Mouse (Mus musculus): ENCODE measurements at regions not wholly inside any gene's neighbourhood (a gene's known extent, or its start where the extent isn't known, plus 50 kb on each side); places are given as distances from the start of the nearest gene placed in this dataset.
A peak's percentile ranks its signal among the peaks of the same experiment; 100 is the strongest.

GRCm38 (mm10) chr14:67599734-67600133, 1590.7 kb upstream of the Gulo start:
- H3K27me3 ChIP-seq (ENCODE audit: control insufficient read depth, insufficient read depth, low read length) = no peaks in the 10 kb centered on the region
- intact Hi-C loops (cut with DNase I) = loop anchor here (2.0 to 5.0 kb wide), 3 partner anchors 232 to 389 kb away; no protein-coding TSS in a partner anchor
- 0 out of 2 replicates have a peak, but pooled peaks have one; percentile 40 for TF ChIP-seq EP300 (IDR thresholded peaks at IDR 0.05; ENCODE audit: insufficient read depth, low read depth, low read length)
- TF ChIP-seq CTCF (IDR thresholded peaks at IDR 0.05) = peak; percentile 88
- no peak for TF ChIP-seq POLR2A (IDR thresholded peaks at IDR 0.05; ENCODE audit: insufficient read depth, low read depth, low read length)
- H3K27ac ChIP-seq = no peak overlapping the region
- H3K4me3 ChIP-seq = no peak overlapping the region
- DNase-seq = no peak
- no peak overlapping the region for H3K9ac ChIP-seq (ENCODE audit: low read depth, low read length)
- 13% methylated on average over 4 of the region's 4 CpGs for WGBS
- H3K36me3 ChIP-seq (ENCODE audit: control insufficient read depth, insufficient read depth, low read length) = no peaks in the 10 kb centered on the region
- no peaks in the 10 kb centered on the region for H3K79me2 ChIP-seq (replicated peaks; ENCODE audit: control insufficient read depth, insufficient read depth, low read length)
- H3K4me1 ChIP-seq (ENCODE audit: control insufficient read depth, insufficient read depth, low read length) = no peaks in the 10 kb centered on the region; the same call in 1 of the 2 replicates

GRCm38 (mm10) chr14:67588627-67589026, 1579.6 kb upstream of the Gulo start:
- no peak for TF ChIP-seq POLR2A (IDR thresholded peaks at IDR 0.05; ENCODE audit: insufficient read depth, low read depth, low read length)
- no peak for TF ChIP-seq EP300 (IDR thresholded peaks at IDR 0.05; ENCODE audit: insufficient read depth, low read depth, low read length)
- no peak for TF ChIP-seq CTCF (IDR thresholded peaks at IDR 0.05)
- H3K36me3 ChIP-seq (ENCODE audit: control insufficient read depth, insufficient read depth, low read length) = no peaks in the 10 kb centered on the region
- H3K4me3 ChIP-seq = no peak overlapping the region
- 70% methylated on average over 11 of the region's 11 CpGs for WGBS
- intact Hi-C loops (cut with DNase I) = no loop called here
- H3K27ac ChIP-seq = no peak overlapping the region
- H3K9ac ChIP-seq (ENCODE audit: low read depth, low read length) = no peak overlapping the region
- no peaks in the 10 kb centered on the region for H3K27me3 ChIP-seq (ENCODE audit: control insufficient read depth, insufficient read depth, low read length)
- no peaks in the 10 kb centered on the region for H3K79me2 ChIP-seq (replicated peaks; ENCODE audit: control insufficient read depth, insufficient read depth, low read length)
- DNase-seq = no peak
- H3K4me1 ChIP-seq (ENCODE audit: control insufficient read depth, insufficient read depth, low read length) = no peaks in the 10 kb centered on the region

GRCm38 (mm10) chr14:67584456-67585048, 1575.5 kb upstream of the Gulo start:
- Histone ChIP-seq H3K36me3 (ENCODE audit: control insufficient read depth, insufficient read depth, low read length) (no peaks in the 10 kb centered on the region), H3K27ac (no peak overlapping the region), H3K79me2 (replicated peaks; ENCODE audit: control insufficient read depth, insufficient read depth, low read length) (no peaks in the 10 kb centered on the region), H3K4me1 (ENCODE audit: control insufficient read depth, insufficient read depth, low read length) (peaks cover 1% of the 10 kb centered on the region; the same call in 1 of the 2 replicates), H3K27me3 (ENCODE audit: control insufficient read depth, insufficient read depth, low read length) (no peaks in the 10 kb centered on the region), H3K9ac (ENCODE audit: low read depth, low read length) (no peak overlapping the region), H3K4me3 (no peak overlapping the region)
- TF ChIP-seq POLR2A (IDR thresholded peaks at IDR 0.05; ENCODE audit: insufficient read depth, low read depth, low read length) (no peak), CTCF (IDR thresholded peaks at IDR 0.05) (peak; percentile 47), EP300 (IDR thresholded peaks at IDR 0.05; ENCODE audit: insufficient read depth, low read depth, low read length) (no peak)
- DNase-seq = no peak
- intact Hi-C loops (cut with DNase I) = no loop called here
- 59% methylated on average over 14 of the region's 14 CpGs for WGBS

- Histone ChIP-seq H3K79me2 (replicated peaks; ENCODE audit: control insufficient read depth, insufficient read depth, low read length) (no peaks in the 10 kb centered on the region), H3K27ac (no peak overlapping the region), H3K36me3 (ENCODE audit: control insufficient read depth, insufficient read depth, low read length) (no peaks in the 10 kb centered on the region), H3K9ac (ENCODE audit: low read depth, low read length) (no peak overlapping the region), H3K4me1 (ENCODE audit: control insufficient read depth, insufficient read depth, low read length) (peaks cover 1% of the 10 kb centered on the region; the same call in 1 of the 2 replicates), H3K4me3 (no peak overlapping the region), H3K27me3 (ENCODE audit: control insufficient read depth, insufficient read depth, low read length) (no peaks in the 10 kb centered on the region)
- intact Hi-C loops (cut with DNase I) = no loop called here
- no peak for DNase-seq
- WGBS = 60% methylated on average over 8 of the region's 8 CpGs
- TF ChIP-seq CTCF (IDR thresholded peaks at IDR 0.05) = no peak
- no peak for TF ChIP-seq POLR2A (IDR thresholded peaks at IDR 0.05; ENCODE audit: insufficient read depth, low read depth, low read length)
- TF ChIP-seq EP300 (IDR thresholded peaks at IDR 0.05; ENCODE audit: insufficient read depth, low read depth, low read length) = no peak
Observed at GRCm38 (mm10) chr14:67582201-67582782, 1573.3 kb upstream of the Gulo start.

GRCm38 (mm10) chr14:67574346-67574949, 1565.4 kb upstream of the Gulo start:
- WGBS = 67% methylated on average over 7 of the region's 7 CpGs
- Histone ChIP-seq H3K27me3 (ENCODE audit: control insufficient read depth, insufficient read depth, low read length) (no peaks in the 10 kb centered on the region), H3K4me3 (no peak overlapping the region), H3K79me2 (replicated peaks; ENCODE audit: control insufficient read depth, insufficient read depth, low read length) (no peaks in the 10 kb centered on the region), H3K9ac (ENCODE audit: low read depth, low read length) (no peak overlapping the region), H3K36me3 (ENCODE audit: control insufficient read depth, insufficient read depth, low read length) (no peaks in the 10 kb centered on the region), H3K27ac (no peak overlapping the region), H3K4me1 (ENCODE audit: control insufficient read depth, insufficient read depth, low read length) (no peaks in the 10 kb centered on the region)
- TF ChIP-seq POLR2A (IDR thresholded peaks at IDR 0.05; ENCODE audit: insufficient read depth, low read depth, low read length) = no peak
- TF ChIP-seq EP300 (IDR thresholded peaks at IDR 0.05; ENCODE audit: insufficient read depth, low read depth, low read length) = 0 out of 2 replicates have a peak, but pooled peaks have one; percentile 14
- intact Hi-C loops (cut with DNase I) = no loop called here
- DNase-seq = peak in 1 of 2 experiments; percentile 10

Data from heart, adult 2 months (tissue).